Mouse (Mus musculus): ENCODE data around the gene AL607142.1. TPM values are rescaled to one million over a fixed set of nuclear protein-coding genes. Genes with fewer than 3 reads are reported as not detected.

Gene AL607142.1
- not detected in 2 replicates for polyA plus RNA-seq (2012; ENCODE audit: insufficient read depth, insufficient read length, low replicate concordance, missing spikeins)

DNA sequence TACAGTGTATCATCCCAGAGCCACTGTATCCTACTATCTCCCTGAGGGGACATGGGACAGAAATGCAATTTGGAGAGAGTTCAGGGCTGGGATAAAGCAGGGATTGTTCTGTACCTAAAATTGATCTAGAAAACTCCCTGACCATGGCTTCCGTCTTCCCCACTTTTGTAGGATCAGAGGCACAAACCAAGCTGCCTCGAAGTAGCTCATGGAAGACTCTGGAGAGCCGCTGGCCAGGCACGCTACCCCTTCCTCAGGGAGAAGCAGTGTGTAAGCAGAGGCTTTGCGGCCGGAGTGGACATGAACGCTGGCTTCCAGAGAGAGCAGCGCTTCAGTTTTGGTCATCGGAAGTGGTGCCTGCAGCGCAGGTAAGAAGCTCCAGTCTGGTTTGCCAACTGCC is at the start of gene AL607142.1:
AL607142.1 (plus strand) TSS at position 301 of the 400 bp plus-strand sequence.
- Histone ChIP-seq H3K4me3 (ENCODE audit: insufficient read depth, low read depth, low read length) (no peak within 1 kb of the TSS), H3K27ac (ENCODE audit: insufficient read depth, low read depth, low read length) (no peak within 1 kb of the TSS), H3K4me1 (ENCODE audit: control insufficient read depth, insufficient read depth, low read length) (peaks cover 44% of the 10 kb centered on the region)
- TF ChIP-seq POLR2A (IDR thresholded peaks at IDR 0.05; ENCODE audit: insufficient read depth, low read depth, low read length) (no peak), CTCF (IDR thresholded peaks at IDR 0.05; ENCODE audit: insufficient read depth, low read depth, low read length) (no peak)
- WGBS: 92% methylated on average over 10 of the region's 10 CpGs

DNA sequence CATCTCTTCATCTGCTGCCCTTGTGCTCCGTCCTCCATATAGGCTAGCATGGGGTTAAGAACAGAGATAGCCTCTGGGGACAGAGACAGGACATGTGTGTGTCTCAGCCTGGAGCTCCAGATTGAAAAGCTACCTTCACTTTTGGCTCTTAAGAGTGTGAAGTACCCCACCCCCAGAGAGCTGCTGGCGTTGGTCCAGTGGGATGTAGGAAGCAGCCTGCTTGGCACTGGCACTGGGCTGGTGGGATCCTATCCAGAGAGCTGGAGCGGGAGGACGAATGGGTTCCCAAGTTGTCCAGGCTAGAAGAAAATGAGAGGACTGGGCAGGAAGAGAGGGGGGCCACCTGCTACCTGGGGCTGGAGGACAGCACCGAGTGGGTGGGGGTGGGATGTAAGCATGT is 46.4 kb upstream of the AL607142.1 start:
- peaks cover 7% of the 10 kb centered on the region for H3K4me1 ChIP-seq (ENCODE audit: control insufficient read depth, insufficient read depth, low read length)
- TF ChIP-seq POLR2A (IDR thresholded peaks at IDR 0.05; ENCODE audit: insufficient read depth, low read depth, low read length): no peak
- no peak for TF ChIP-seq CTCF (IDR thresholded peaks at IDR 0.05; ENCODE audit: insufficient read depth, low read depth, low read length)
- no peak overlapping the region for H3K27ac ChIP-seq (ENCODE audit: insufficient read depth, low read depth, low read length)
- WGBS: 62% methylated on average over 5 of the region's 5 CpGs
- no peak overlapping the region for H3K4me3 ChIP-seq (ENCODE audit: insufficient read depth, low read depth, low read length)

- no peak overlapping the region for H3K4me3 ChIP-seq (ENCODE audit: insufficient read depth, low read depth, low read length)
- WGBS: 79% methylated on average over 3 of the region's 3 CpGs
- TF ChIP-seq CTCF (IDR thresholded peaks at IDR 0.05; ENCODE audit: insufficient read depth, low read depth, low read length) (no peak), POLR2A (IDR thresholded peaks at IDR 0.05; ENCODE audit: insufficient read depth, low read depth, low read length) (no peak)
- no peak overlapping the region for H3K27ac ChIP-seq (ENCODE audit: insufficient read depth, low read depth, low read length)
- peaks cover 20% of the 10 kb centered on the region for H3K4me1 ChIP-seq (ENCODE audit: control insufficient read depth, insufficient read depth, low read length)
These were observed 42.4 kb upstream of the AL607142.1 start for GRCm38 (mm10) chr4:120022392-120022791.

DNA sequence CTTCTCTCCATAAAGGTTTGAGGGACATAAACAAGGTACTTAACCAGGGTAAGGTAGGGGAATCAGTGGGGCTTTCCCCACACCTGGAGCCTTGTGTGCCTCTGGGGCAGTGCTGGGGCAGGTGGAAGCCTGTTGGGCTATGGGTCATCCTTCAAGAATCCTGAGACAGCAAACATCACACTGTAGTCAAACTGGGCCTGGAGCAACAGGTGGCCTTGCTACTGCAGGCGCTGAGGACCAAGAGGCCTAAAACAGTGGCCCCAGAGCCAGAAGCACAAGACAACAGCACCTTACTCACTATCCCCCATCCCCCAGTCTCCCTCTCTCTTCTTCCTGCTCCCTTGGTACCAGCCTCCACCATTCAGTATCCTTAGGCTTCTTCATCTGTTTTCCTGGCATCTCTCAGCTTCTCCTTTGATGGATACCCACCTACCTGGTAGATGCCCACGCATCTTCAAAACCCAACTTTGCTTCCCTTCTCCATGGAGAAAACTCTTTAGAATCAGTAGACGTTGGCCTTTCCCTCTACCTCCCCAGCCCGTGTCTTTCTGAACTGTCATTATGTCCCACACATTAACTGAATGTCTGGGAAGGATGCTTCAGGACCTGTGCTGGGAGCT is 41.5 kb upstream of the AL607142.1 start:
- no peak overlapping the region for H3K27ac ChIP-seq (ENCODE audit: insufficient read depth, low read depth, low read length)
- no peak overlapping the region for H3K4me3 ChIP-seq (ENCODE audit: insufficient read depth, low read depth, low read length)
- TF ChIP-seq POLR2A (IDR thresholded peaks at IDR 0.05; ENCODE audit: insufficient read depth, low read depth, low read length) (no peak), CTCF (IDR thresholded peaks at IDR 0.05; ENCODE audit: insufficient read depth, low read depth, low read length) (no peak)
- peaks cover 26% of the 10 kb centered on the region for H3K4me1 ChIP-seq (ENCODE audit: control insufficient read depth, insufficient read depth, low read length)
- WGBS: 89% methylated on average over 4 of the region's 4 CpGs

- 34% methylated on average over 10 of the region's 10 CpGs for whole genome bisulfite sequencing
- no peak overlapping the region for H3K4me3 ChIP-seq (ENCODE audit: insufficient read depth, low read depth, low read length)
- H3K27ac ChIP-seq (ENCODE audit: insufficient read depth, low read depth, low read length): 0 out of 2 replicates have a peak overlapping the region, but pooled peaks have one; percentile 9
- TF ChIP-seq POLR2A (IDR thresholded peaks at IDR 0.05; ENCODE audit: insufficient read depth, low read depth, low read length) (no peak), CTCF (IDR thresholded peaks at IDR 0.05; ENCODE audit: insufficient read depth, low read depth, low read length) (no peak)
- peaks cover 22% of the 10 kb centered on the region for H3K4me1 ChIP-seq (ENCODE audit: control insufficient read depth, insufficient read depth, low read length)
These were observed 40.7 kb upstream of the AL607142.1 start for GRCm38 (mm10) chr4:120024071-120024470.

DNA sequence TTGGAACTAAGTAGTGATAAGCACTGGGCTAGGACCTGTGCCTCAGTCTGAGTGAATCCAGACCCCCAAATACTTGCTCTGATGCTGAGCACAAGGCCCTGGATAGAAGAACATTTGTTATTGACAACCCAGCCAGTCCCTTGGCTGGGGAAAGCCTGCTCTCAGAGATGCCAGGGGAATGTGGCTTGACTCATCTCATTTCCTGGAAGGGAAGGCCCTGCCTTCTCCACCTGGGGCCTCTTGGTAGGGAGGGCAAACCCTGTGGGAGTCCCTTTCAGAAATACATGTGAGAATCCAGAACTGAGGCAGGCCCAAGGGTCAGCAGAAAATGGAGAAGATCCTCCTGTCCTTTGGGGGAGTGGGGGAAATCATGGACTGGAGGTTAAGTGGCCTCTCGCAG is 37.1 kb upstream of the AL607142.1 start:
- peaks cover 27% of the 10 kb centered on the region for H3K4me1 ChIP-seq (ENCODE audit: control insufficient read depth, insufficient read depth, low read length)
- H3K4me3 ChIP-seq (ENCODE audit: insufficient read depth, low read depth, low read length): no peak overlapping the region
- TF ChIP-seq CTCF (IDR thresholded peaks at IDR 0.05; ENCODE audit: insufficient read depth, low read depth, low read length) (no peak), POLR2A (IDR thresholded peaks at IDR 0.05; ENCODE audit: insufficient read depth, low read depth, low read length) (no peak)
- no peak overlapping the region for H3K27ac ChIP-seq (ENCODE audit: insufficient read depth, low read depth, low read length)
- 100% methylated on average over 1 of the region's 1 CpGs for WGBS

GRCm38 (mm10) chr4:120029937-120030336 is 34.9 kb upstream of the AL607142.1 start:
- TF ChIP-seq POLR2A (IDR thresholded peaks at IDR 0.05; ENCODE audit: insufficient read depth, low read depth, low read length): no peak
- no peak for TF ChIP-seq CTCF (IDR thresholded peaks at IDR 0.05; ENCODE audit: insufficient read depth, low read depth, low read length)
- no peak overlapping the region for H3K4me3 ChIP-seq (ENCODE audit: insufficient read depth, low read depth, low read length)
- H3K4me1 ChIP-seq (ENCODE audit: control insufficient read depth, insufficient read depth, low read length): peaks cover 24% of the 10 kb centered on the region
- no peak overlapping the region for H3K27ac ChIP-seq (ENCODE audit: insufficient read depth, low read depth, low read length)
- WGBS: 100% methylated on average over 1 of the region's 1 CpGs

GRCm38 (mm10) chr4:120032320-120032983 is 32.3 kb upstream of the AL607142.1 start:
- 15% methylated on average over 70 of the region's 70 CpGs for WGBS
- peaks cover 40% of the 10 kb centered on the region for H3K4me1 ChIP-seq (ENCODE audit: control insufficient read depth, insufficient read depth, low read length)
- TF ChIP-seq POLR2A (IDR thresholded peaks at IDR 0.05; ENCODE audit: insufficient read depth, low read depth, low read length): no peak
- TF ChIP-seq CTCF (IDR thresholded peaks at IDR 0.05; ENCODE audit: insufficient read depth, low read depth, low read length): no peak
- peak overlapping the region; percentile 70 for H3K27ac ChIP-seq (ENCODE audit: insufficient read depth, low read depth, low read length)
- H3K4me3 ChIP-seq (ENCODE audit: insufficient read depth, low read depth, low read length): peak overlapping the region; percentile 81

DNA sequence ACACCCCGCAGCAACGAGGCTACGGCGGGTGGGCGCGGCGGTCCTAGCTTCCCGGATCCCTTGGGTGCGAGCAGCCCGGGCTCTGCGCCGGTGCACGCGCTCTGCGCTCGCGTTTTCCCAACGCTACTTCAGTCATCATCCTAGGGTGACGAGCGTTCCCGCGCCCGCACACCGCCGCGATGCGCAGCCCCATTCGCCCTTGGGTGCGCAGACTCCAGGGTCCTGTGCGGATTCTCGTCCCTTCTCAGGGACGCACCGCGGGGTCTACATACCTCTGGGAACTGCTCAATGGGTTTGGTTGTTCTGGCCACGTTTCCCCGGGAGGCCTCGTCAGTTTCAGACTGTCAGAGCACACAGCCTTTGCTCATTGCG is 31.8 kb upstream of the AL607142.1 start:
- peak overlapping the region; percentile 70 for H3K27ac ChIP-seq (ENCODE audit: insufficient read depth, low read depth, low read length)
- peak overlapping the region; percentile 81 for H3K4me3 ChIP-seq (ENCODE audit: insufficient read depth, low read depth, low read length)
- WGBS: under 1% methylated on average over 38 of the region's 38 CpGs
- TF ChIP-seq CTCF (IDR thresholded peaks at IDR 0.05; ENCODE audit: insufficient read depth, low read depth, low read length) (no peak), POLR2A (IDR thresholded peaks at IDR 0.05; ENCODE audit: insufficient read depth, low read depth, low read length) (no peak)
- peaks cover 39% of the 10 kb centered on the region for H3K4me1 ChIP-seq (ENCODE audit: control insufficient read depth, insufficient read depth, low read length)
